Mouse (Mus musculus) right cerebral cortex, postnatal 14 days (tissue): ENCODE data around the gene Lrrc52.

Source experiments
- DNase-seq: peaks from one replicate; pipeline ENCODE4 v3.0.0; 2022

The Lrrc52 gene

DNA sequence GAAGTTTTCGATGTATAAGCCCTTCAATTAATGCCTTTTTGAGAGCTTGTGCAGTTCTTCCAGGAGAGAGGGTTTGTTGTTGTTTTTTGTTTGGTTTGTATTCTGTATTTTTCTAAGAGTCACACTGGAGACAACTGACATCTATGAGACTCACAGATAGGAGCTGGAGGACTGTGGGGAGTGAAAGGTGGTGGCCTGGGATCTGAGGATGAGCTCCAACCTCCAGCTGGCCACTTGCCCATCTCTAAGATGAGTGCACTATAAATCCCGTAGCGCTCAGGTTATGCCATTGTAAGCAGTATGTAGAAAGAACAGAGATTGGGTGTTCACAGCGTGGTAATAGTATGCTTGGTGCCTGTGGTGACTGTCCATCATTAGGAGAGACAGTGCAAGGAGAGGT is 31.6 kb downstream of the Lrrc52 start:
- DNase-seq, result no peak

DNA sequence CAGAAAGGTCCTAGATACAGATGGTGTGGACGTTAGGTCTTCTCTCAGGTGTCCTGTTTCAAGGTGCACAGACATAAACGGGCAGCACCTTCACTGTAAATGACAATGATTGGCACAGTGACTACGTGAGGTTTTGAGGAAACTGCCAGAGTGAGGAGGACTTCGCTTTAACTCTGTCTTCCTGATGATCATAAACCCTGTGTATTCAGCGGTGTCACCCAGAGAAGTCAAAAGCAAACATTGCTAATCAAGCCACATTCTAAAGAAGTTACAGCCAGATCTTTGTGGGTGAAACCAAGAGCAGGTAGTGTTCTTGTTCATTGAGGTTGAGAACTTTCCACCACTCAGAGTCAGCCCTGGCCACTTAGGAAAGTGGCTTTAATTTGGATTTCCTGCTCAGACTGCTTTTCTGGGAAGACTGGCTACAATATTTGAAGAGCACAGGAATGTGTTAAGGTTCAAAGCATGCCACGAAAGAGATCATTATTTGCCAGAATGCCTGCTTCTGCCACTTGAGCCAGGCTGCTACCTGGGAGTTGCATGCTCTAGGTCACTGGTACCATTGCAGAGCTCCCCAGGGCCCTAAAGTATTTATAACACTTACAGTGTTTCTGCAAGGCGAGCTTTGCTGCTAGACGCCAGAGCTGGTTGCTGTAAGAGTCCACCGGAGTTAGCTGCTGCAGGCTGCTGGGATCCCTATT is 35.5 kb downstream of the Lrrc52 start:
- no peak for DNase-seq

DNA sequence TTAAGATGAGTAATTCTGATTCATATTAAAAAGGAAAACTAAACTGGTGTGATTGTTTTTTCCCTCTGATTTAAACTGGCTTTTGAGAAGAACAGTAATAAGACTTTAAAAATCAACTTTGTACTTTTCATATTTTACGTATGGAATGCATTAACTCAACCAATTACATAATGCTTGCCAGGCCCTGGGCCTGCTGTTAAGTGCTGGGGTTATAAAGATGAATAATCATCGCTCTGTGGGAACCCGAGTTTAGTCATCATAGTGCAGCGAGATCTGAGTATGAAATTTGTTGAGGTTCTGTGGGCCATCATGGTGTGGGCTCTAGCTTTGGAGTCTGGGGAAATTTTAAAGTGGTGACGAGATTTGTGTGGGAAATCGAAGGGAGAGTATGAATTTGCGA is 39.9 kb downstream of the Lrrc52 start:
- DNase-seq, result no peak

DNA sequence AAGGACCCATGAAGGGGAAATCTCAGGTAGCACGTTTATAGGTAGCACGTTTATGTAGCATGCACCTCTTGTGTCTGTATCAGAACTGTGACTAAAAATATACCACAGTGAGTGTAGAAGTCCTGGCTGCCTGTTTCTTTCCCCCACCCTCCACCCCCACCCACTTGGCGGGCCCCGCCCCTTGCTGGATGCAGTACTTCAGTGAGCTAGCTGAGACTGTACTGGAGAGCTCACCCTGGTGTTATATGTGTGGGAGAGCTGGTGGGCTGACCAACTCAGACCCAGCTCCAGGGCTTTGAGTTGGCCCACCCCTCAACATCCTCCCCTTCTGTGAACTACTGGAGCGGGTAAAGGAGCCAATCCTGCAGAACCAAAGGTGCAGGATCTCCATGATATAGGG is 41.0 kb downstream of the Lrrc52 start:
- no peak for DNase-seq

DNA sequence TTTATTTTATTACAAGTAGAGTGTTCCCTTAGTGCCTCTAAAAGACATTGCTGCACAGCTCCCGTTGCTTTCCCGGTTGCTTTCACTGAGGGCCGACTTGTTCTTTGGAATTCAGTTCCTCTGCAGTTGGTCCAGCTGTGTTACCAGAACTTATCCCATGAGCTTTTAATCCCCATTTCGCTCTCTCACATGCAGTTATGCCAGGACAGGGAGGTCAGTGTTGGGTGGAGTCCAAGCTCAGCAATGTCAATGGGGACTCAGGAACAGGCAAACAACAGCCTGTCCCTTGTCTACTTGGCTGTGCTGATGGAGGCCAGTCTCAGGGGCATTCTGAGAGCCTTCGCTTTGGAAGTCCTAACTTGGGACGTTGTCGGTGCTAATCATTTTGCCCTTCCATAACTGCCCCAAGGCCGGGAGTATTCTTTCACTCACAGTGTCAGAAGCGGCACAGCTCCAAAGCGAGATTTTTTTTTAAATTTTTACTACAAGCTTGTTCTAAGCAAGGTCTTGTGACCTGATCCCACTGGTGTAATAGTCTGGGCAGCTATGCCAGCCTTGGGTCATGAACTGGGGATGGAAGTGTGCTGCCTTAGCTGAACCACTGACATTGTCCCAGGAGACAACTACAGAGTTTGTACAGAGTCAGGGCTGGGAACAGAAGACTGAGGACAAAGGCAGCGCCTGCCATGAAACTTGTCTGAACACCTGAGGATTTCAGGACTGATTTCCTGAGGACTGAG is 43.9 kb downstream of the Lrrc52 start:
- no peak for DNase-seq

DNA sequence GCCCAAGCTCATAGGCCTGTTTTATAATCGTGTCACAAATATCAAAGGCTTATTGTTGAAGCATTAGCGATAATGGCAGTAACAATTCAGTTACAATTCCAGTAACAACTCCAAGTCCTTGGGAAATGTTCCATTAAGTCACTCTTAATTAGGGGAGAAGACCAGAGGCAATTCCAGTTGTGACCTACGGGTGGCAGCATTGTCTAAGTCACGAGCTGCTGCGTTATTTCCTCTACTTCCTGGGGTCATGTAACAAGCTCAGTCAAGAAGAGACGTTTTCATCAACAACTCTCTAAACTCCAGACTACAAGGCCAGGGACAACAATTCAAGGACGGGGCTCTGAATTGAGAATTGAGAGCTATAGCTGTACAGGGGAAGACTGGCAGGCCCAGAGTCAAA is 51.7 kb downstream of the Lrrc52 start:
- DNase-seq, result peak; percentile 76

DNA sequence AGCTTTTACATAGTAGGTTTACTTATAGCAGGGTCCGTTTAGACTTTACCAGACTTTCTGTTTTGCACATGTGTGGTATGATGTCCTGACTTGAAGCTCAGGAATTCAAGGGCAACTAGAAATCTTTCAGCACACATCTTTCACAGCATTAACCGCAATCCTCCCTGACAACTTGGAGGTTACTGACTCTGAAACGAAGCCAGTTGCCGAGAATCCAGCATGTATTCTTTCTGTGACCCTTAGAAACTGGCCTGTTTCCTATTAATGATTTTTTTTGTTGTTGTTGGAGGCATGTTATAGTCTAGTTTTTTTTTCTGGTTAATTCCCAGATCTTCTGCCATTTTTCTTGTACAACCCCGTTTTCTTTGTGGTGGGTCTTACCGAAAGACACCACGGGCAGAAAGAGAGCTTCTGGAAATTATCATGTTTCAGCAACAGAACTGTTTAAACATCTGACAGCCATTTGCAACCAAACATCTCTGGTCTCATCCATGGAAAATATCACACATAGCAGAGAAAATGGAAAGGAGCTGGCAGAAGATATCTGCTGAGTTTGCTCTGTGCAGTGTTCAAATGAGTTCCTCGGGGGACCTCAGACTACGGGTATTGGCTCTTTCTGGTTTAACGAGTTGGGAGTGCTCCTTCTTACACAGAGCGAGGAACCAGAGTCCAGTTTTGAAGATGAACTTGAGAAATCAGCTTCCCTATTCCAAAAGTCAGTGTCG is 54.4 kb downstream of the Lrrc52 start:
- no peak for DNase-seq

DNA sequence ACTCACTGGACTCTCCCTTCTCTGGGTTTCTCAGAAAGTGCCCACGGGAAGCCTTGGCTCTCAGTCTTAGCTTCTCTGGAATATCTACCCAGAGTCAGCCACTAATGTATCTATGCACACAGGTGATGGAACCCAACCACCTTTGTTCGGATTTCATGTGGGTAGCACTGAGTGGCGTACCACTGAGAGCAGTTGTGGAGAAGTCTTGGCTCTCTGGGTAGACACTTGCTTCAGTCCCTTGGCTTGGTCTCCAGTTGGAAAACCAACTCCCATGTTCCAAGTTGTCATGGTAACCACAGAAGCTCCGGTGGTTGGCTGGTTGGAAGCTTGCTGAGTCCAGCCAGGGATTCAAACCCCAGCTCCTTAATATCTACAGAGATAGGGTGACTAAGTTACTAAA is 57.0 kb downstream of the Lrrc52 start:
- DNase-seq, result no peak

DNA sequence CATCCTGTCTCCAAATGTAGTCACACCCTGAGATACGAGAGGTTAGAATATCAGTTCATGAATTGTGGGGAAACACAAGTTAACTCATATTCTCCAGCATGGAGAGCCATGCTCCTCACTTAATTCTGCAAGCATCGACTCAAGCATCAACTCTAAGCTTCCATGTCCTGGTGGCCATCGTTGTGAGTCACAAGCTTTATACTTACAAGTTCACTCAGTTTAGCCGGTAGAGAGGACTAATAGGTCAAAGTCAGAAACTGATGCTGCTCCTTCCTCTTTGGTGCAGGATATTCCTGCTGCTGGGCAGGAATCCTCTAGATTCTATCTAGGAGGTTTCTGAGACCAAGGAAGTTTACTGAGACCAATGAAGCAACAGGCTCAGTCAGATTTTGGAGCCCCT is 61.3 kb downstream of the Lrrc52 start:
- no peak for DNase-seq
